Mouse (Mus musculus): ENCODE data around the gene Lrrfip2.

DNA sequence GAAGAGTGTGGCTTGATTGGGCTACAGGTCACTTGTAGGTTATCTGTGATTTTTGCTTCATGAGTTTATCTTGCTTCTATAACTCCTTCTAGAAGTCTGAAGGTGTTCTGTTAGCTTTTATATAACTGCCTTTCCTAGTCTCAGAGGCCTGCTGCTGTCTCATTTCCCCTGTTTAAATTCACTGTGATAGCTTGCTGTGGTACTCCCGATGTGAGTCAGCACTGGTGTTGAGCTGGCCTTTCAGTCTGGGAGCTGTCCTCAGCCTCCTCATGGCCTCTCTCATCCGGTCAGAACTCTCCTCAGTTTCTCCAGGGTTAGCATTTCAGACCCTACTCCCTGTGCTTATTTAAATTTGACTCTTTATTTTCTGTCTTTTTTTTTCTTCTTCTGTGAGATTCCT is 12.7 kb downstream of the Lrrfip2 start:
- TF ChIP-seq CTCF (IDR thresholded peaks at IDR 0.05; ENCODE audit: control insufficient read depth, insufficient read depth, insufficient replicate concordance, low read depth, low read length) (no peak), POLR2A (IDR thresholded peaks at IDR 0.05; ENCODE audit: control insufficient read depth, low read depth, low read length) (no peak)

Measured in testis, adult 2 months (tissue).